Mouse (Mus musculus): Measurements from ENCODE around the gene Pcca. TPM values are rescaled to one million over a fixed set of nuclear protein-coding genes. Genes with fewer than 3 reads are reported as not detected.

Pcca gene
- polyA plus RNA-seq, 1 experiment from 2014 or later: 34.6 TPM

GRCm38 (mm10) chr14:122823791-122824190 lies 289.7 kb downstream of the Pcca start:
- Histone ChIP-seq H3K9me3 (ENCODE audit: control insufficient read depth, low read length) (no peaks in the 10 kb centered on the region), H3K27me3 (ENCODE audit: control insufficient read depth, insufficient read depth, low read length) (no peaks in the 10 kb centered on the region), H3K4me2 (replicated peaks) (no peak overlapping the region), H3K27ac (no peak overlapping the region), H3K9ac (no peak overlapping the region), H3K36me3 (replicated peaks; ENCODE audit: control insufficient read depth, insufficient read depth) (no peaks in the 10 kb centered on the region), H3K4me1 (replicated peaks; ENCODE audit: control insufficient read depth, insufficient read depth, low read length) (no peaks in the 10 kb centered on the region), H3K4me3 (replicated peaks; ENCODE audit: low read length) (no peak overlapping the region)
- DNase-seq (ENCODE audit: low spot score) (no peak), ATAC-seq (ENCODE audit: low FRiP score) (no peak)
- 74% methylated on average over 2 of the region's 2 CpGs for WGBS

- DNase-seq (ENCODE audit: low spot score) (no peak), ATAC-seq (ENCODE audit: low FRiP score) (no peak)
- no peaks in the 10 kb centered on the region for H3K9me3 ChIP-seq (ENCODE audit: control insufficient read depth, low read length)
- 97% methylated on average over 2 of the region's 2 CpGs for WGBS
- no peaks in the 10 kb centered on the region for H3K27me3 ChIP-seq (ENCODE audit: control insufficient read depth, insufficient read depth, low read length)
- H3K36me3 ChIP-seq (replicated peaks; ENCODE audit: control insufficient read depth, insufficient read depth): no peaks in the 10 kb centered on the region
- H3K4me3 ChIP-seq (replicated peaks; ENCODE audit: low read length): no peak overlapping the region
- H3K9ac ChIP-seq: no peak overlapping the region
- H3K4me1 ChIP-seq (replicated peaks; ENCODE audit: control insufficient read depth, insufficient read depth, low read length): no peaks in the 10 kb centered on the region
- H3K4me2 ChIP-seq (replicated peaks): no peak overlapping the region
- no peak overlapping the region for H3K27ac ChIP-seq
Observed at GRCm38 (mm10) chr14:122825464-122825863, 291.3 kb downstream of the Pcca start.

GRCm38 (mm10) chr14:122830433-122830832 lies 296.3 kb downstream of the Pcca start:
- no peak overlapping the region for H3K4me2 ChIP-seq (replicated peaks)
- ATAC-seq (ENCODE audit: low FRiP score): no peak
- WGBS: 95% methylated on average over 1 of the region's 1 CpGs

GRCm38 (mm10) chr14:122833666-122834065 lies 299.5 kb downstream of the Pcca start:
- no peaks in the 10 kb centered on the region for H3K4me1 ChIP-seq (replicated peaks; ENCODE audit: control insufficient read depth, insufficient read depth, low read length)
- no peak overlapping the region for H3K4me2 ChIP-seq (replicated peaks)
- ATAC-seq (ENCODE audit: low FRiP score): no peak
- no peak overlapping the region for H3K27ac ChIP-seq
- H3K4me3 ChIP-seq (replicated peaks; ENCODE audit: low read length): no peak overlapping the region
- no peaks in the 10 kb centered on the region for H3K9me3 ChIP-seq (ENCODE audit: control insufficient read depth, low read length)
- DNase-seq (ENCODE audit: low spot score): no peak
- no peak overlapping the region for H3K9ac ChIP-seq
- no peaks in the 10 kb centered on the region for H3K27me3 ChIP-seq (ENCODE audit: control insufficient read depth, insufficient read depth, low read length)
- 93% methylated on average over 3 of the region's 3 CpGs for WGBS
- no peaks in the 10 kb centered on the region for H3K36me3 ChIP-seq (replicated peaks; ENCODE audit: control insufficient read depth, insufficient read depth)

More at GRCm38 (mm10) chr14:122830433-122830832, 296.3 kb downstream of the Pcca start:
- no peaks in the 10 kb centered on the region for H3K27me3 ChIP-seq (ENCODE audit: control insufficient read depth, insufficient read depth, low read length)
- no peaks in the 10 kb centered on the region for H3K4me1 ChIP-seq (replicated peaks; ENCODE audit: control insufficient read depth, insufficient read depth, low read length)
- H3K4me3 ChIP-seq (replicated peaks; ENCODE audit: low read length): no peak overlapping the region
- DNase-seq (ENCODE audit: low spot score): no peak
- H3K9ac ChIP-seq: no peak overlapping the region
- H3K27ac ChIP-seq: no peak overlapping the region
- no peaks in the 10 kb centered on the region for H3K36me3 ChIP-seq (replicated peaks; ENCODE audit: control insufficient read depth, insufficient read depth)
- H3K9me3 ChIP-seq (ENCODE audit: control insufficient read depth, low read length): no peaks in the 10 kb centered on the region

- Histone ChIP-seq H3K4me3 (replicated peaks; ENCODE audit: low read length) (no peak overlapping the region), H3K27ac (no peak overlapping the region), H3K4me1 (replicated peaks; ENCODE audit: control insufficient read depth, insufficient read depth, low read length) (no peaks in the 10 kb centered on the region), H3K27me3 (ENCODE audit: control insufficient read depth, insufficient read depth, low read length) (no peaks in the 10 kb centered on the region), H3K9me3 (ENCODE audit: control insufficient read depth, low read length) (no peaks in the 10 kb centered on the region), H3K9ac (no peak overlapping the region), H3K4me2 (replicated peaks) (no peak overlapping the region), H3K36me3 (replicated peaks; ENCODE audit: control insufficient read depth, insufficient read depth) (no peaks in the 10 kb centered on the region)
- ATAC-seq (ENCODE audit: low FRiP score) (no peak), DNase-seq (ENCODE audit: low spot score) (no peak)
- WGBS: 97% methylated on average over 1 of the region's 1 CpGs
Observed at GRCm38 (mm10) chr14:122834753-122835152, 300.6 kb downstream of the Pcca start.

DNA sequence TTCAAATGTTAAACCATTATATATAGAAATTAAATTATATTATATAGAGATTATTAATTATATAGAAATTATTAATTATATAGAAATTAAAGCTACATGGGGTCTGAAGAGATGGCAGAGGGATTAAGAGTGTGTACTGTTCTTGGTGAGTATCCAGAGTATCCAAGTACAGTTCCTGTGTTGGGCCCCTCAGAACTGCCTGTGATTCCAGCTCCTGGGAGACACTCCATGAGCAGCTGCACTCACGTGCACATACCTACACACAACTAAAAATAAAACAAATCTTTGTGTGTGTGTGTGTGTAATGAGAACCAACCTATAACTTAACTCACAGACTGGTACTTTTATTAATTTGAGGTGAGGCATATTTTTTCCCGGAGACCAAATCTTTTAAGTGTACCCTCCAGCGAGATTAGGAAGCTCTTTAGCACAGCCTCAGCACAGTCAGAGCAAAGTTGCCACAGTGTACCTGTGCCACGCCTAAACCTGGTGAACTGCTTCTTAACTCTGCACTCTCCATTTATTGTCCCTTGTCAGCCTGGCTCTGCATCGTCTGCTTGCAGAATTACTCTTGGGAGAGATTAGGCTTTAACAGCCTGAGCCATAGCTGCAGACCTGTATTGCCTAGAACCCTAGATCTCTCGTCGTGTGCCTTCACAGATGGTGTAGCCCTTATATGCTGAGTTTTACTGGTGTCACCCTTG lies 301.5 kb downstream of the Pcca start:
- H3K4me3 ChIP-seq (replicated peaks; ENCODE audit: low read length): no peak overlapping the region
- H3K27me3 ChIP-seq (ENCODE audit: control insufficient read depth, insufficient read depth, low read length): no peaks in the 10 kb centered on the region
- 0 out of 2 replicates have a peak overlapping the region, but pooled peaks have one; percentile 20 for H3K27ac ChIP-seq
- H3K4me1 ChIP-seq (replicated peaks; ENCODE audit: control insufficient read depth, insufficient read depth, low read length): no peaks in the 10 kb centered on the region
- 61% methylated on average over 7 of the region's 7 CpGs for WGBS
- no peak for DNase-seq (ENCODE audit: low spot score)
- no peak overlapping the region for H3K9ac ChIP-seq
- ATAC-seq (ENCODE audit: low FRiP score): no peak
- H3K4me2 ChIP-seq (replicated peaks): no peak overlapping the region
- no peaks in the 10 kb centered on the region for H3K9me3 ChIP-seq (ENCODE audit: control insufficient read depth, low read length)
- no peaks in the 10 kb centered on the region for H3K36me3 ChIP-seq (replicated peaks; ENCODE audit: control insufficient read depth, insufficient read depth)

- WGBS: 24% methylated on average over 4 of the region's 4 CpGs
- Histone ChIP-seq H3K9ac (no peak overlapping the region), H3K9me3 (ENCODE audit: control insufficient read depth, low read length) (no peaks in the 10 kb centered on the region), H3K4me1 (replicated peaks; ENCODE audit: control insufficient read depth, insufficient read depth, low read length) (no peaks in the 10 kb centered on the region), H3K36me3 (replicated peaks; ENCODE audit: control insufficient read depth, insufficient read depth) (no peaks in the 10 kb centered on the region), H3K4me2 (replicated peaks) (no peak overlapping the region), H3K27ac (0 out of 2 replicates have a peak overlapping the region, but pooled peaks have one; percentile 20), H3K4me3 (replicated peaks; ENCODE audit: low read length) (no peak overlapping the region), H3K27me3 (ENCODE audit: control insufficient read depth, insufficient read depth, low read length) (no peaks in the 10 kb centered on the region)
- ATAC-seq (ENCODE audit: low FRiP score) (peak; percentile 27; the same call in 1 of the 2 replicates), DNase-seq (ENCODE audit: low spot score) (no peak)
Observed at GRCm38 (mm10) chr14:122836221-122836620, 302.1 kb downstream of the Pcca start.

DNA sequence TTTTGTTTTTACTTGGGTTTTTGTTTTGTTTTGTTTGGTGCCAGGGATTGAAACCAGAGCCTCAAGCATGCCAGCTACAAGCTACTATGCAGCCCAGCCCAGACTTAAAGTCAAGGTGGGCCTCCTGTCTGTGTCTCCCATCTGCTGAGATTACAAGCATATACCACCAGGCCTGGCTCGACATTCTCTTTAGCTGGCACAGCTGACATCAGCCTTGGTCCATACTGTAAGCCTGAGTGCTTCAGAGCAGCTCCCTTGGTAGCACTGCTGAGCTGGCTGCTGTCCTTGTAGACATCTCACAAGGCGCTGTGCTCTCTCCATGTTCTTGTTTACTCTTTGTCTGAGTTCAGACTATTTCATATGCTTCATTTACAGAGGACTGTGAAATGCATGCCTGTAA lies 302.9 kb downstream of the Pcca start:
- no peak for ATAC-seq (ENCODE audit: low FRiP score)
- 81% methylated on average over 2 of the region's 2 CpGs for WGBS
- Histone ChIP-seq H3K36me3 (replicated peaks; ENCODE audit: control insufficient read depth, insufficient read depth) (no peaks in the 10 kb centered on the region), H3K4me1 (replicated peaks; ENCODE audit: control insufficient read depth, insufficient read depth, low read length) (no peaks in the 10 kb centered on the region), H3K4me2 (replicated peaks) (no peak overlapping the region), H3K27ac (no peak overlapping the region), H3K9me3 (ENCODE audit: control insufficient read depth, low read length) (no peaks in the 10 kb centered on the region), H3K27me3 (ENCODE audit: control insufficient read depth, insufficient read depth, low read length) (no peaks in the 10 kb centered on the region), H3K4me3 (replicated peaks; ENCODE audit: low read length) (no peak overlapping the region), H3K9ac (no peak overlapping the region)
- no peak for DNase-seq (ENCODE audit: low spot score)

- DNase-seq (ENCODE audit: low spot score) (no peak), ATAC-seq (ENCODE audit: low FRiP score) (no peak)
- H3K4me1 ChIP-seq (replicated peaks; ENCODE audit: control insufficient read depth, insufficient read depth, low read length): no peaks in the 10 kb centered on the region
- H3K27me3 ChIP-seq (ENCODE audit: control insufficient read depth, insufficient read depth, low read length): no peaks in the 10 kb centered on the region
- no peak overlapping the region for H3K4me2 ChIP-seq (replicated peaks)
- whole genome bisulfite sequencing: 93% methylated on average over 5 of the region's 5 CpGs
- no peaks in the 10 kb centered on the region for H3K9me3 ChIP-seq (ENCODE audit: control insufficient read depth, low read length)
- H3K9ac ChIP-seq: no peak overlapping the region
- H3K36me3 ChIP-seq (replicated peaks; ENCODE audit: control insufficient read depth, insufficient read depth): no peaks in the 10 kb centered on the region
- no peak overlapping the region for H3K4me3 ChIP-seq (replicated peaks; ENCODE audit: low read length)
- no peak overlapping the region for H3K27ac ChIP-seq
Observed at GRCm38 (mm10) chr14:122852506-122853057, 318.5 kb downstream of the Pcca start.

Data from hindbrain, embryonic 14.5 days (tissue).